Mouse (Mus musculus) stomach, postnatal 0 days (tissue): ENCODE data around the gene A830031A19Rik.

Experiments used
- CTCF ChIP-seq: IDR thresholded peaks from 2 replicates; pipeline ENCODE4 v1.5.1; 2016; ENCODE audit warnings: antibody characterized with exemption, low read depth, mild to moderate bottlenecking, moderate library complexity
- EP300 ChIP-seq: optimal IDR thresholded peaks from 2 replicates; pipeline ENCODE3; 2016; ENCODE audit warnings: antibody characterized with exemption

GRCm38 (mm10) chr11:24095656-24096353, 21.0 kb upstream of the A830031A19Rik start:
- no peak for TF ChIP-seq EP300
- no peak for TF ChIP-seq CTCF
